ENCODE assay signal across 8 mouse cellular contexts in the genomic region with DNA sequence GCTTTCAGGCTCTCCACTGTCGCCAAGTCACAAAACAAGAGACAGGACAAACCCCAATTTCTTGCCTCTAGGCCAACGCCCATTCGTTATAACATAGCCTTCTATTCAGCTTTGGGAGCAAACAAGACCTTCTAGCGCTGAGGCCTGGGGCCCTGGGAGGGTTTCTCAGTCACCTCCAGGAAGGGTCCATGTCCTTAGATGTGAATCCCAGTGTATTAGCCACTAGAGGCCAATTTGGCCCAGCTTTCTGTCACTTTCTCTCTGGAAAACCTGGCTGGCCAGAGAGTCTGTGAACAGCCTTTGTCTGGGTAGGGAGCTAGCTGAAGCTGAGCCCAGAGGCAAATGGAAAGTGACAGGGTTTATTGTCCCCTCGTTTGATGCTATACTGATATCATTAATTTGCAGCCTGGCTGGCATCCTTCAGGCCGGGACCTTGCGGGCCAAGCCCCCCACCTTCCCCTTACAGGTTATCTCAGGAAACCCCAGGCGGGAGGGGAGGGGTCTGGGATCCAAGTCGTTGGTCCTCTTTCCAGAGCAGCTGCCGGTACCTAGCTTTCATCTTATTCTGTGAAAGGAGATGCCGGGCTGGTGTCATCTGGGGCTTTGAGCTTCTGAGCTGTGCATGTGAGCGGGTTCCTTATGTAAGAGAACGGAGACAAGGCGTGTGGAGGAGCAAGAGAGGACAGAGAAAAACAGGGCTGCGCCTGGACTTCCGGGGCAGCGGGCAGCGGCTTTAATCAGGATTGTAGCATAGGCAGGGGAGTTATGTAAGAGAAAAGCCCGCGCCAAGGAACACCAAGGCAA. TPM values are rescaled to one million over a fixed set of nuclear protein-coding genes. Genes with fewer than 3 reads are reported as not detected.
DNase-seq lines count a peak whose midpoint lies in the region; ATAC-seq and TF ChIP-seq lines count a peak whose summit lies in the region.

No protein-coding gene starts in this region.

- no peak overlapping the region for H3K4me2 ChIP-seq in limb, embryonic 14.5 days (replicated peaks; ENCODE audit: low read depth, low read length, severe bottlenecking)

- ATAC-seq in limb, embryonic 14.5 days (ENCODE audit: low FRiP score, low read depth): 0 out of 2 replicates have a peak, but pooled peaks have one; percentile 26

- no peaks in the 10 kb centered on the region for H3K36me3 ChIP-seq in heart, adult 2 months (ENCODE audit: control insufficient read depth, insufficient read depth, low read length)
- no peaks in the 10 kb centered on the region for H3K36me3 ChIP-seq in kidney, adult 2 months (ENCODE audit: control insufficient read depth, insufficient read depth, low read length)
- H3K36me3 ChIP-seq in limb, embryonic 14.5 days (ENCODE audit: control insufficient read depth, insufficient read depth, low read length): no peaks in the 10 kb centered on the region

- no peak for TF ChIP-seq EP300 in heart, adult 2 months (IDR thresholded peaks at IDR 0.05; ENCODE audit: insufficient read depth, low read depth, low read length)

- H3K79me2 ChIP-seq in heart, adult 2 months (replicated peaks; ENCODE audit: control insufficient read depth, insufficient read depth, low read length): no peaks in the 10 kb centered on the region

- no peaks in the 10 kb centered on the region for H3K27me3 ChIP-seq in heart, adult 2 months (ENCODE audit: control insufficient read depth, insufficient read depth, low read length)
- H3K27me3 ChIP-seq in kidney, adult 2 months (replicated peaks; ENCODE audit: control insufficient read depth, insufficient read depth, low read length): no peaks in the 10 kb centered on the region
- H3K27me3 ChIP-seq in limb, embryonic 14.5 days (ENCODE audit: control insufficient read depth, insufficient read depth, low read length): peaks cover 27% of the 10 kb centered on the region

- 0 out of 2 replicates have a peak overlapping the region, but pooled peaks have one; percentile 2 for H3K27ac ChIP-seq in heart, adult 2 months
- no peak overlapping the region for H3K27ac ChIP-seq in kidney, adult 2 months (ENCODE audit: insufficient read depth, low read depth, low read length)
- H3K27ac ChIP-seq in limb, embryonic 14.5 days (replicated peaks; ENCODE audit: low read depth, low read length): no peak overlapping the region

- WGBS in heart, adult 2 months: 38% methylated on average over 20 of the region's 20 CpGs
- WGBS in kidney, adult 2 months: 39% methylated on average over 20 of the region's 20 CpGs
- WGBS in limb, embryonic 14.5 days: 25% methylated on average over 20 of the region's 20 CpGs

- no peaks in the 10 kb centered on the region for H3K4me1 ChIP-seq in heart, adult 2 months (ENCODE audit: control insufficient read depth, insufficient read depth, low read length)
- peaks cover 4% of the 10 kb centered on the region; the same call in 1 of the 2 replicates for H3K4me1 ChIP-seq in kidney, adult 2 months (ENCODE audit: control insufficient read depth, insufficient read depth, low read length)
- peaks cover 8% of the 10 kb centered on the region; the same call in 1 of the 2 replicates for H3K4me1 ChIP-seq in limb, embryonic 14.5 days (ENCODE audit: control insufficient read depth, insufficient read depth, low read length)

- intact Hi-C loops in heart, adult 2 months (cut with DNase I): no loop called here
- intact Hi-C loops in gastrocnemius, postnatal 36 days (cut with DNase I): no loop called here

- no peak for TF ChIP-seq CTCF in heart, adult 2 months (IDR thresholded peaks at IDR 0.05)
- TF ChIP-seq CTCF in kidney, adult 2 months (conservative IDR thresholded peaks at IDR 0.05; ENCODE audit: insufficient read depth, insufficient read length, low read depth, low read length): no peak

- no peak overlapping the region for H3K9ac ChIP-seq in heart, adult 2 months (ENCODE audit: low read depth, low read length)
- no peak overlapping the region for H3K9ac ChIP-seq in limb, embryonic 14.5 days (ENCODE audit: low read depth, low read length, severe bottlenecking)

- DNase-seq in adrenal gland, adult 8-10 months: peak; percentile 17
- no peak for DNase-seq in adrenal gland, adult 2 months
- DNase-seq in cerebellum, adult 11-12 months: peak; percentile 85
- no peak for DNase-seq in heart, adult 2 months
- DNase-seq in kidney, adult 2 months: peak; percentile 77
- DNase-seq in limb, embryonic 14.5 days (ENCODE audit: low spot score): no peak
- DNase-seq in right cerebral cortex, postnatal 14 days: peak; percentile 46
- DNase-seq in gastrocnemius, postnatal 36 days: no peak

- no peaks in the 10 kb centered on the region for H3K9me3 ChIP-seq in limb, embryonic 14.5 days (ENCODE audit: control insufficient read depth, low read length)

- TF ChIP-seq POLR2A in heart, adult 2 months (IDR thresholded peaks at IDR 0.05; ENCODE audit: insufficient read depth, low read depth, low read length): no peak
- TF ChIP-seq POLR2A in kidney, adult 2 months (IDR thresholded peaks at IDR 0.05; ENCODE audit: low read depth, low read length): no peak
- no peak for TF ChIP-seq POLR2A in limb, embryonic 14.5 days (IDR thresholded peaks at IDR 0.05; ENCODE audit: borderline replicate concordance, extremely low read depth, insufficient read depth, insufficient read length)

- H3K4me3 ChIP-seq in heart, adult 2 months: peak overlapping the region; percentile 5; the same call in 1 of the 2 replicates
- no peak overlapping the region for H3K4me3 ChIP-seq in kidney, adult 2 months (ENCODE audit: insufficient read depth, low read depth, low read length)
- H3K4me3 ChIP-seq in limb, embryonic 14.5 days (replicated peaks; ENCODE audit: low read length): no peak overlapping the region

RNA-seq across cellular contexts. Expression of a gene that starts 17.5 kb away (rescaled TPM):
- 10 to 100 TPM; 20.9 to 31.8 (median 30.0) TPM for total RNA-seq in adrenal gland, adult 8-10 months (2022)
- 10 to 100 TPM; 28.7 to 31.8 TPM for total RNA-seq in adrenal gland, adult 2 months (2021)
- polyA plus RNA-seq in adrenal gland, adult 2 months (2012; rRNA removed): 1.3 and 2.4 TPM in 2 replicates
- 10 to 100 TPM; 20.1 to 23.0 TPM for total RNA-seq in heart, adult 2 months (2021)
- 7.2 and 10.9 TPM in 2 replicates for polyA plus RNA-seq in heart, adult 2 months (2012; rRNA removed)
- polyA plus RNA-seq in kidney, adult 2 months (2012; rRNA removed): 9.8 and 24.9 TPM in 2 replicates
- polyA plus RNA-seq in limb, embryonic 14.5 days (2012; rRNA removed): 246 and 428 TPM in 2 replicates
- polyA plus RNA-seq in limb, embryonic 14.5 days (2014; fragmentation: Nextera tagmentation; extraction: Ambion mirVana): 1,273 and 1,449 TPM in 2 replicates
- total RNA-seq in gastrocnemius, postnatal 36 days (2021): 1 to 10 TPM; 8.0 TPM

RNA-seq across cellular contexts. Expression of a gene that starts 45.9 kb away (rescaled TPM):
- total RNA-seq in adrenal gland, adult 8-10 months (2022): 10 to 100 TPM; 54.1 to 81.1 (median 71.3) TPM
- 10 to 100 TPM; 30.3 to 78.9 TPM for total RNA-seq in adrenal gland, adult 2 months (2021)
- 196 and 204 TPM in 2 replicates for polyA plus RNA-seq in adrenal gland, adult 2 months (2012; rRNA removed)
- total RNA-seq in heart, adult 2 months (2021): 10 to 100 TPM; 13.4 to 16.7 TPM
- 22.6 and 37.2 TPM in 2 replicates for polyA plus RNA-seq in heart, adult 2 months (2012; rRNA removed)
- polyA plus RNA-seq in kidney, adult 2 months (2012; rRNA removed): 58.7 and 74.3 TPM in 2 replicates
- 5.9 and 8.2 TPM in 2 replicates for polyA plus RNA-seq in limb, embryonic 14.5 days (2012; rRNA removed)
- 2.3 and 2.9 TPM in 2 replicates for polyA plus RNA-seq in limb, embryonic 14.5 days (2014; fragmentation: Nextera tagmentation; extraction: Ambion mirVana)
- total RNA-seq in gastrocnemius, postnatal 36 days (2021): 1 to 10 TPM; 2.4 to 3.0 TPM

RNA-seq across cellular contexts. Expression of a gene that starts 54.5 kb away (rescaled TPM):
- 10 to 100 TPM; 13.9 to 21.7 (median 19.0) TPM for total RNA-seq in adrenal gland, adult 8-10 months (2022)
- 10 to 100 TPM; 12.1 to 18.7 TPM for total RNA-seq in adrenal gland, adult 2 months (2021)
- 9.1 and 15.1 TPM in 2 replicates for polyA plus RNA-seq in adrenal gland, adult 2 months (2012; rRNA removed)
- 10 to 100 TPM in 1 of 2 experiments, 1 to 10 TPM in 1; 6.4 to 11.0 TPM for total RNA-seq in heart, adult 2 months (2021)
- 11.7 and 17.8 TPM in 2 replicates for polyA plus RNA-seq in heart, adult 2 months (2012; rRNA removed)
- 96.9 and 102 TPM in 2 replicates for polyA plus RNA-seq in kidney, adult 2 months (2012; rRNA removed)
- 25.9 and 30.2 TPM in 2 replicates for polyA plus RNA-seq in limb, embryonic 14.5 days (2012; rRNA removed)
- 14.3 and 17.1 TPM in 2 replicates for polyA plus RNA-seq in limb, embryonic 14.5 days (2014; fragmentation: Nextera tagmentation; extraction: Ambion mirVana)
- total RNA-seq in gastrocnemius, postnatal 36 days (2021): 1 to 10 TPM; 1.8 to 4.0 TPM

Comparison
In these comparisons a context has a peak if more than half of its experiments do, and no peak if none do; other contexts are left out.
1. DNase-seq: peak in adrenal gland, adult 8-10 months (single experiment), cerebellum, adult 11-12 months (single experiment), kidney, adult 2 months (single experiment) and right cerebral cortex, postnatal 14 days (single experiment); none in adrenal gland, adult 2 months (single experiment), heart, adult 2 months (0 of 2), limb, embryonic 14.5 days (single experiment) and gastrocnemius, postnatal 36 days (0 of 2).